Mouse (Mus musculus): ENCODE measurements around the gene Clic1. TPM values are rescaled to one million over a fixed set of nuclear protein-coding genes. Genes with fewer than 3 reads are reported as not detected.

The Clic1 gene
- polyA plus RNA-seq, 1 experiment from 2014 or later = 351 TPM

- no peak overlapping the region; the same call in 1 of the 2 replicates for H3K27ac ChIP-seq
- H3K27me3 ChIP-seq = no peaks in the 10 kb centered on the region
- H3K4me2 ChIP-seq = no peak overlapping the region
- ATAC-seq (ENCODE audit: insufficient number of reproducible peaks, low FRiP score, low TSS enrichment, low read depth) = no peak
- H3K9ac ChIP-seq = no peak overlapping the region
- H3K4me1 ChIP-seq = peaks cover 7% of the 10 kb centered on the region; the same call in 1 of the 2 replicates
- 22% methylated on average over 13 of the region's 13 CpGs for WGBS
- no peaks in the 10 kb centered on the region for H3K9me3 ChIP-seq
- no peak overlapping the region for H3K4me3 ChIP-seq
- peaks cover 35% of the 10 kb centered on the region for H3K36me3 ChIP-seq
Observed at GRCm38 (mm10) chr17:35105740-35106389, 56.1 kb downstream of the Clic1 start.

GRCm38 (mm10) chr17:35106522-35106921, 56.8 kb downstream of the Clic1 start:
- Histone ChIP-seq H3K4me3 (no peak overlapping the region), H3K27ac (no peak overlapping the region), H3K9me3 (no peaks in the 10 kb centered on the region), H3K27me3 (no peaks in the 10 kb centered on the region), H3K9ac (no peak overlapping the region), H3K4me2 (no peak overlapping the region), H3K4me1 (peaks cover 7% of the 10 kb centered on the region; the same call in 1 of the 2 replicates), H3K36me3 (peaks cover 28% of the 10 kb centered on the region)
- 60% methylated on average over 3 of the region's 3 CpGs for WGBS
- ATAC-seq (ENCODE audit: insufficient number of reproducible peaks, low FRiP score, low TSS enrichment, low read depth) = no peak

GRCm38 (mm10) chr17:35108097-35108496, 58.3 kb downstream of the Clic1 start, which contains the start of gene Ly6g5c:
Gene Ly6g5c, plus strand, starts transcription at chr17:35108279.
- Histone ChIP-seq H3K27ac (no peak within 1 kb of the TSS), H3K36me3 (peaks cover 13% of the 10 kb centered on the region), H3K4me2 (no peak within 1 kb of the TSS), H3K9me3 (no peaks in the 10 kb centered on the region), H3K9ac (no peak within 1 kb of the TSS), H3K4me1 (peaks cover 7% of the 10 kb centered on the region; the same call in 1 of the 2 replicates), H3K27me3 (no peaks in the 10 kb centered on the region), H3K4me3 (no peak within 1 kb of the TSS)
- ATAC-seq (ENCODE audit: insufficient number of reproducible peaks, low FRiP score, low TSS enrichment, low read depth) = no peak
- 81% methylated on average over 6 of the region's 6 CpGs for WGBS

Other genes starting within 250 kb of the Clic1 start
- 0.12 and 0.25 TPM in 2 replicates for gene Cyp21a1, start 245.4 kb upstream of the Clic1 start, polyA plus RNA-seq (2015; fragmentation: Nextera tagmentation; extraction: Ambion mirVana)
- 26.1 and 29.3 TPM in 2 replicates for gene Stk19, start 213.0 kb upstream of the Clic1 start, polyA plus RNA-seq (2015; fragmentation: Nextera tagmentation; extraction: Ambion mirVana)
- gene Dxo, start 212.9 kb upstream of the Clic1 start, polyA plus RNA-seq (2015; fragmentation: Nextera tagmentation; extraction: Ambion mirVana) = 62.1 and 65.8 TPM in 2 replicates
- 47.2 and 47.4 TPM in 2 replicates for gene Skiv2l, start 199.8 kb upstream of the Clic1 start, polyA plus RNA-seq (2015; fragmentation: Nextera tagmentation; extraction: Ambion mirVana)
- 90.1 and 96.4 TPM in 2 replicates for gene Nelfe, start 199.6 kb upstream of the Clic1 start, polyA plus RNA-seq (2015; fragmentation: Nextera tagmentation; extraction: Ambion mirVana)
- gene Cfb, start 187.4 kb upstream of the Clic1 start, polyA plus RNA-seq (2015; fragmentation: Nextera tagmentation; extraction: Ambion mirVana) = 2.8 and 3.6 TPM in 2 replicates
- gene Zbtb12, start 170.5 kb upstream of the Clic1 start, polyA plus RNA-seq (2015; fragmentation: Nextera tagmentation; extraction: Ambion mirVana) = 1.7 and 2.8 TPM in 2 replicates
- not detected in 2 replicates for gene Gm20547, start 167.9 kb upstream of the Clic1 start, polyA plus RNA-seq (2015; fragmentation: Nextera tagmentation; extraction: Ambion mirVana)
- 4.6 and 5.2 TPM in 2 replicates for gene C2, start 151.7 kb upstream of the Clic1 start, polyA plus RNA-seq (2015; fragmentation: Nextera tagmentation; extraction: Ambion mirVana)
- 64.6 and 78.1 TPM in 2 replicates for gene Ehmt2, start 151.5 kb upstream of the Clic1 start, polyA plus RNA-seq (2015; fragmentation: Nextera tagmentation; extraction: Ambion mirVana)
- gene Slc44a4, start 135.5 kb upstream of the Clic1 start, polyA plus RNA-seq (2015; fragmentation: Nextera tagmentation; extraction: Ambion mirVana) = 0.17 TPM in 1 of 2 replicates, not detected in the other
- 20.1 and 20.5 TPM in 2 replicates for gene Neu1, start 118.7 kb upstream of the Clic1 start, polyA plus RNA-seq (2015; fragmentation: Nextera tagmentation; extraction: Ambion mirVana)
- 3.3 and 3.6 TPM in 2 replicates for gene Hspa1b, start 90.7 kb upstream of the Clic1 start, polyA plus RNA-seq (2015; fragmentation: Nextera tagmentation; extraction: Ambion mirVana)
- not detected in 2 replicates for gene Gm20481, start 80.1 kb upstream of the Clic1 start, polyA plus RNA-seq (2015; fragmentation: Nextera tagmentation; extraction: Ambion mirVana)
- 31.7 and 32.0 TPM in 2 replicates for gene Hspa1a, start 77.8 kb upstream of the Clic1 start, polyA plus RNA-seq (2015; fragmentation: Nextera tagmentation; extraction: Ambion mirVana)
- gene Hspa1l, start 77.3 kb upstream of the Clic1 start, polyA plus RNA-seq (2015; fragmentation: Nextera tagmentation; extraction: Ambion mirVana) = 0.46 and 0.65 TPM in 2 replicates
- gene Lsm2, start 68.1 kb upstream of the Clic1 start, polyA plus RNA-seq (2015; fragmentation: Nextera tagmentation; extraction: Ambion mirVana) = 143 and 159 TPM in 2 replicates
- gene Vars, start 49.0 kb upstream of the Clic1 start, polyA plus RNA-seq (2015; fragmentation: Nextera tagmentation; extraction: Ambion mirVana) = 94.4 and 95.1 TPM in 2 replicates
- gene Vwa7, start 33.4 kb upstream of the Clic1 start, polyA plus RNA-seq (2015; fragmentation: Nextera tagmentation; extraction: Ambion mirVana) = 0.18 and 0.20 TPM in 2 replicates
- 8.9 and 9.4 TPM in 2 replicates for gene Sapcd1, start 21.9 kb upstream of the Clic1 start, polyA plus RNA-seq (2015; fragmentation: Nextera tagmentation; extraction: Ambion mirVana)
- gene Msh5, start 3.2 kb upstream of the Clic1 start, polyA plus RNA-seq (2015; fragmentation: Nextera tagmentation; extraction: Ambion mirVana) = 3.0 and 3.5 TPM in 2 replicates
- 321 and 336 TPM in 2 replicates for gene Ddah2, start 9.1 kb downstream of the Clic1 start, polyA plus RNA-seq (2015; fragmentation: Nextera tagmentation; extraction: Ambion mirVana)
- gene Ly6g6c, start 15.4 kb downstream of the Clic1 start, polyA plus RNA-seq (2015; fragmentation: Nextera tagmentation; extraction: Ambion mirVana) = 181 and 203 TPM in 2 replicates
- 1.0 and 1.4 TPM in 2 replicates for gene Mpig6b, start 16.2 kb downstream of the Clic1 start, polyA plus RNA-seq (2015; fragmentation: Nextera tagmentation; extraction: Ambion mirVana)
- 50.6 and 53.7 TPM in 2 replicates for gene Ly6g6e, start 26.9 kb downstream of the Clic1 start, polyA plus RNA-seq (2015; fragmentation: Nextera tagmentation; extraction: Ambion mirVana)
- gene Ly6g6d, start 28.1 kb downstream of the Clic1 start, polyA plus RNA-seq (2015; fragmentation: Nextera tagmentation; extraction: Ambion mirVana) = 1.1 and 2.4 TPM in 2 replicates
- gene Ly6g6f, start 35.6 kb downstream of the Clic1 start, polyA plus RNA-seq (2015; fragmentation: Nextera tagmentation; extraction: Ambion mirVana) = 0.13 and 0.20 TPM in 2 replicates
- 101 and 112 TPM in 2 replicates for gene Abhd16a, start 39.3 kb downstream of the Clic1 start, polyA plus RNA-seq (2015; fragmentation: Nextera tagmentation; extraction: Ambion mirVana)
- gene Ly6g5c, start 58.3 kb downstream of the Clic1 start, polyA plus RNA-seq (2015; fragmentation: Nextera tagmentation; extraction: Ambion mirVana) = not detected in 2 replicates
- 0.78 and 0.99 TPM in 2 replicates for gene Ly6g5b, start 65.5 kb downstream of the Clic1 start, polyA plus RNA-seq (2015; fragmentation: Nextera tagmentation; extraction: Ambion mirVana)
- 16.8 and 17.4 TPM in 2 replicates for gene Gpank1, start 71.5 kb downstream of the Clic1 start, polyA plus RNA-seq (2015; fragmentation: Nextera tagmentation; extraction: Ambion mirVana)
- gene Csnk2b, start 72.1 kb downstream of the Clic1 start, polyA plus RNA-seq (2015; fragmentation: Nextera tagmentation; extraction: Ambion mirVana) = 293 and 297 TPM in 2 replicates
- 10.5 and 11.2 TPM in 2 replicates for gene D17H6S53E, start 76.4 kb downstream of the Clic1 start, polyA plus RNA-seq (2015; fragmentation: Nextera tagmentation; extraction: Ambion mirVana)
- 0.52 and 2.0 TPM in 2 replicates for gene Apom, start 82.1 kb downstream of the Clic1 start, polyA plus RNA-seq (2015; fragmentation: Nextera tagmentation; extraction: Ambion mirVana)
- gene Bag6, start 85.2 kb downstream of the Clic1 start, polyA plus RNA-seq (2015; fragmentation: Nextera tagmentation; extraction: Ambion mirVana) = 49.6 and 51.8 TPM in 2 replicates
- gene Prrc2a, start 114.9 kb downstream of the Clic1 start, polyA plus RNA-seq (2015; fragmentation: Nextera tagmentation; extraction: Ambion mirVana) = 142 and 147 TPM in 2 replicates
- gene Aif1, start 126.1 kb downstream of the Clic1 start, polyA plus RNA-seq (2015; fragmentation: Nextera tagmentation; extraction: Ambion mirVana) = 14.6 and 18.6 TPM in 2 replicates
- 25.8 and 27.5 TPM in 2 replicates for gene Lst1, start 138.5 kb downstream of the Clic1 start, polyA plus RNA-seq (2015; fragmentation: Nextera tagmentation; extraction: Ambion mirVana)
- 1.0 and 1.2 TPM in 2 replicates for gene Ltb, start 144.5 kb downstream of the Clic1 start, polyA plus RNA-seq (2015; fragmentation: Nextera tagmentation; extraction: Ambion mirVana)
- 0.64 and 0.82 TPM in 2 replicates for gene Tnf, start 152.0 kb downstream of the Clic1 start, polyA plus RNA-seq (2015; fragmentation: Nextera tagmentation; extraction: Ambion mirVana)
- gene Lta, start 155.4 kb downstream of the Clic1 start, polyA plus RNA-seq (2015; fragmentation: Nextera tagmentation; extraction: Ambion mirVana) = 0.37 TPM in 1 of 2 replicates, not detected in the other
- 0.41 and 0.77 TPM in 2 replicates for gene Gm16181, start 170.9 kb downstream of the Clic1 start, polyA plus RNA-seq (2015; fragmentation: Nextera tagmentation; extraction: Ambion mirVana)
- 3.7 and 3.8 TPM in 2 replicates for gene Atp6v1g2, start 183.7 kb downstream of the Clic1 start, polyA plus RNA-seq (2015; fragmentation: Nextera tagmentation; extraction: Ambion mirVana)
- gene Nfkbil1, start 185.8 kb downstream of the Clic1 start, polyA plus RNA-seq (2015; fragmentation: Nextera tagmentation; extraction: Ambion mirVana) = 11.2 and 11.8 TPM in 2 replicates
- gene Ddx39b, start 191.8 kb downstream of the Clic1 start, polyA plus RNA-seq (2015; fragmentation: Nextera tagmentation; extraction: Ambion mirVana) = 401 and 418 TPM in 2 replicates
- gene H2-D1, start 212.8 kb downstream of the Clic1 start, polyA plus RNA-seq (2015; fragmentation: Nextera tagmentation; extraction: Ambion mirVana) = 84.7 and 93.0 TPM in 2 replicates